Comparison of ENCODE assay signal across 28 mouse cellular contexts in genomic region chr1:95591101-95591500, GRCm38 (mm10).
DNase-seq lines count a peak whose midpoint lies in the region; ATAC-seq and TF ChIP-seq lines count a peak whose summit lies in the region.
"Had no signal": no experiment of that assay in that cellular context is flagged by ENCODE, and none has a peak within 500 bp of the region (broad histone marks: within the 10 kb centered on the region; RNA-seq: fewer than 3 reads in every experiment).

No protein-coding gene starts in this region.

- TF ChIP-seq CTCF in liver, adult 2 months (IDR thresholded peaks at IDR 0.05; ENCODE audit: low read depth, low read length): no peak
- no peak for TF ChIP-seq CTCF in bone marrow macrophage, adult 2 months (IDR thresholded peaks at IDR 0.05; ENCODE audit: low read depth, low read length)

- H3K9ac ChIP-seq in liver, adult 2 months (ENCODE audit: low read depth, low read length): no peak overlapping the region
- no peak overlapping the region for H3K9ac ChIP-seq in liver, embryonic 12.5 days
- no peak overlapping the region for H3K9ac ChIP-seq in forebrain, embryonic 13.5 days
- H3K9ac ChIP-seq: embryonic facial prominence, embryonic 13.5 days; forebrain, embryonic 12.5 days; hindbrain, embryonic 12.5 days; hindbrain, embryonic 15.5 days had no signal

- ATAC-seq in liver, embryonic 12.5 days: no peak
- ATAC-seq in megakaryocyte, adult 5-6 weeks (ENCODE audit: poor library complexity, severe bottlenecking): peak; percentile 39; the same call in 1 of the 2 replicates
- no peak for ATAC-seq in forebrain, embryonic 13.5 days
- ATAC-seq: forebrain, embryonic 16.5 days; Patski had no signal

- no peak overlapping the region for H3K4me2 ChIP-seq in liver, embryonic 12.5 days
- no peak overlapping the region for H3K4me2 ChIP-seq in forebrain, embryonic 13.5 days
- H3K4me2 ChIP-seq: embryonic facial prominence, embryonic 13.5 days; forebrain, embryonic 12.5 days; heart, embryonic 11.5 days; hindbrain, embryonic 12.5 days; hindbrain, embryonic 15.5 days had no signal

- DNase-seq in liver, adult 2 months (ENCODE audit: extremely low read depth, low read depth, low spot score): peak; percentile 4
- peak; percentile 49 for DNase-seq in A20 (ENCODE audit: low read depth, low spot score)
- DNase-seq in kidney, adult 18-20 months: no peak
- no peak for DNase-seq in limb, embryonic 10.5 days (ENCODE audit: low spot score)
- DNase-seq: adrenal gland, postnatal 10 days; adrenal gland, postnatal 36 days; B cell, adult 2 months; cerebellum, adult 11 months; cerebellum, adult 2 months; cerebellum, adult 9-11 months; cerebellum, postnatal 36 days; embryo, embryonic 11 days; gastrocnemius, postnatal 10 days; gastrocnemius, postnatal 36 days; heart, adult 11 months had no signal

- H3K27me3 ChIP-seq in liver, adult 2 months (ENCODE audit: control insufficient read depth, insufficient read depth, low read length): no peaks in the 10 kb centered on the region
- H3K27me3 ChIP-seq in liver, embryonic 12.5 days (replicated peaks): no peaks in the 10 kb centered on the region
- no peaks in the 10 kb centered on the region for H3K27me3 ChIP-seq in limb, embryonic 10.5 days (ENCODE audit: low read depth, poor library complexity, severe bottlenecking)
- no peaks in the 10 kb centered on the region for H3K27me3 ChIP-seq in forebrain, embryonic 13.5 days
- H3K27me3 ChIP-seq: embryonic facial prominence, embryonic 13.5 days; forebrain, embryonic 12.5 days; hindbrain, embryonic 12.5 days; hindbrain, embryonic 15.5 days had no signal

- H3K4me1 ChIP-seq in liver, adult 2 months (ENCODE audit: control insufficient read depth, insufficient read depth, low read length): no peaks in the 10 kb centered on the region
- H3K4me1 ChIP-seq in liver, embryonic 12.5 days: no peaks in the 10 kb centered on the region
- peaks cover 17% of the 10 kb centered on the region for H3K4me1 ChIP-seq in bone marrow macrophage, adult 2 months (ENCODE audit: control insufficient read depth, insufficient read depth, low read length)
- no peaks in the 10 kb centered on the region for H3K4me1 ChIP-seq in limb, embryonic 10.5 days
- H3K4me1 ChIP-seq in forebrain, embryonic 13.5 days: no peaks in the 10 kb centered on the region
- H3K4me1 ChIP-seq: embryonic facial prominence, embryonic 10.5 days; embryonic facial prominence, embryonic 13.5 days; forebrain, embryonic 12.5 days; hindbrain, embryonic 12.5 days; hindbrain, embryonic 15.5 days had no signal

- no peaks in the 10 kb centered on the region for H3K9me3 ChIP-seq in liver, embryonic 12.5 days (replicated peaks)
- no peaks in the 10 kb centered on the region for H3K9me3 ChIP-seq in limb, embryonic 10.5 days (replicated peaks)
- no peaks in the 10 kb centered on the region for H3K9me3 ChIP-seq in forebrain, embryonic 13.5 days (replicated peaks)
- H3K9me3 ChIP-seq: embryonic facial prominence, embryonic 10.5 days; embryonic facial prominence, embryonic 13.5 days; forebrain, embryonic 12.5 days; hindbrain, embryonic 12.5 days; hindbrain, embryonic 15.5 days had no signal

- H3K27ac ChIP-seq in liver, adult 2 months (replicated peaks; ENCODE audit: insufficient read depth, low read depth, low read length): no peak overlapping the region
- no peak overlapping the region for H3K27ac ChIP-seq in liver, embryonic 12.5 days
- H3K27ac ChIP-seq in bone marrow macrophage, adult 2 months (ENCODE audit: insufficient read depth, low read depth, low read length): peak overlapping the region; percentile 57
- no peak overlapping the region for H3K27ac ChIP-seq in limb, embryonic 10.5 days
- no peak overlapping the region for H3K27ac ChIP-seq in forebrain, embryonic 13.5 days
- H3K27ac ChIP-seq: embryonic facial prominence, embryonic 10.5 days; embryonic facial prominence, embryonic 13.5 days; forebrain, embryonic 12.5 days; hindbrain, embryonic 12.5 days; hindbrain, embryonic 15.5 days had no signal

- H3K79me2 ChIP-seq in liver, adult 2 months (ENCODE audit: control insufficient read depth, insufficient read depth, low read length): no peaks in the 10 kb centered on the region

- no peaks in the 10 kb centered on the region for H3K36me3 ChIP-seq in liver, adult 2 months (ENCODE audit: control insufficient read depth, insufficient read depth, low read length)
- no peaks in the 10 kb centered on the region for H3K36me3 ChIP-seq in liver, embryonic 12.5 days
- no peaks in the 10 kb centered on the region for H3K36me3 ChIP-seq in limb, embryonic 10.5 days
- 0 out of 2 replicates have a peak, but pooled peaks cover 6% of the 10 kb centered on the region for H3K36me3 ChIP-seq in forebrain, embryonic 13.5 days (ENCODE audit: poor library complexity, severe bottlenecking)
- H3K36me3 ChIP-seq: embryonic facial prominence, embryonic 10.5 days; embryonic facial prominence, embryonic 13.5 days had no signal

- no peak overlapping the region for H3K4me3 ChIP-seq in liver, adult 2 months (ENCODE audit: insufficient read depth, low read depth, low read length)
- H3K4me3 ChIP-seq in liver, embryonic 12.5 days: no peak overlapping the region
- no peak overlapping the region for H3K4me3 ChIP-seq in bone marrow macrophage, adult 2 months (ENCODE audit: insufficient read depth, low read length)
- no peak overlapping the region for H3K4me3 ChIP-seq in limb, embryonic 10.5 days
- H3K4me3 ChIP-seq in forebrain, embryonic 13.5 days: no peak overlapping the region
- H3K4me3 ChIP-seq: embryonic facial prominence, embryonic 10.5 days; embryonic facial prominence, embryonic 13.5 days; erythroblast, embryonic 14.5 days; forebrain, embryonic 12.5 days; hindbrain, embryonic 12.5 days; hindbrain, embryonic 15.5 days had no signal

- no peak for TF ChIP-seq POLR2A in liver, adult 2 months (IDR thresholded peaks at IDR 0.05; ENCODE audit: extremely low read depth, insufficient read depth, low read length)
- TF ChIP-seq POLR2A in bone marrow macrophage, adult 2 months (IDR thresholded peaks at IDR 0.05; ENCODE audit: borderline replicate concordance, low read depth, low read length): no peak

- 80% methylated on average over 2 of the region's 2 CpGs for WGBS in liver, adult 2 months
- WGBS in liver, embryonic 12.5 days (ENCODE audit: insufficient replicate concordance): 86% methylated on average over 2 of the region's 2 CpGs
- WGBS in limb, embryonic 10.5 days: 83% methylated on average over 2 of the region's 2 CpGs
- 91% methylated on average over 2 of the region's 2 CpGs for WGBS in forebrain, embryonic 13.5 days

Comparison
In these comparisons a context has a peak if more than half of its experiments do, and no peak if none do; other contexts are left out.
1. DNase-seq: peak in liver, adult 2 months (single experiment) and A20 (single experiment); none in kidney, adult 18-20 months (single experiment) and limb, embryonic 10.5 days (single experiment).